In the genomic region with DNA sequence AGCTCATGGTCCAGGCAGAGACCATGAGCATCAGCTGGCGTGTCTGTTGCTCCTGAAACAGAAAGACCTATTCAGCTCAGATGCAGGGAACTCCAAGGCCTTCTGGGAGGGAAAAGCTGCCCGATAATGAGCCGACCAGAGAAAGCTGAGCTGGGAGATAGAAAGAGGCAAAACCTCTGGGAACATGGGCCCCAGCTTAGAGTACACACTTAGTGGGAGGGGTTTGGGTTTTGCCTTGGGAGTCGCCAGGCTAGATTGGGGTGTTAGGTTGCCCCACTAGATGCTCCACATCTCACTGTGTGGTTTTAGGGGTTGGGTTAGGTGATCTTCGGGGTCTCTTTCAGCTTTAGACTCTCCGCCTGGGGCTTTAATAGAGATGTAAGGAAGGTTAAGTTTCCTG, we compare ENCODE assay signal across 26 mouse cellular contexts. TPM values are rescaled to one million over a fixed set of nuclear protein-coding genes. Genes with fewer than 3 reads are reported as not detected.
DNase-seq lines count a peak whose midpoint lies in the region; ATAC-seq lines count a peak whose summit lies in the region.
"Had no signal": no experiment of that assay in that cellular context is flagged by ENCODE, and none has a peak within 500 bp of the region (broad histone marks: within the 10 kb centered on the region; RNA-seq: fewer than 3 reads in every experiment).

No protein-coding gene starts in this region.

- no peak overlapping the region for H3K9ac ChIP-seq in hindbrain, embryonic 16.5 days (ENCODE audit: low read depth, low read length)
- no peak overlapping the region for H3K9ac ChIP-seq in neural tube, embryonic 14.5 days (replicated peaks; ENCODE audit: low read depth, low read length)
- H3K9ac ChIP-seq in neural tube, embryonic 15.5 days (replicated peaks), result no peak overlapping the region
- H3K9ac ChIP-seq in limb, embryonic 11.5 days (ENCODE audit: low read length), result no peak overlapping the region
- H3K9ac ChIP-seq: heart, embryonic 12.5 days; kidney, embryonic 15.5 days; liver, embryonic 12.5 days; liver, postnatal 0 days had no signal

- peaks cover 13% of the 10 kb centered on the region; the same call in 1 of the 2 replicates for H3K9me3 ChIP-seq in hindbrain, embryonic 10.5 days
- no peaks in the 10 kb centered on the region for H3K9me3 ChIP-seq in hindbrain, embryonic 16.5 days (ENCODE audit: control insufficient read depth, low read length)
- H3K9me3 ChIP-seq in neural tube, embryonic 14.5 days (ENCODE audit: control insufficient read depth, low read length), result no peaks in the 10 kb centered on the region; the same call in 1 of the 2 replicates
- no peaks in the 10 kb centered on the region for H3K9me3 ChIP-seq in neural tube, embryonic 15.5 days (replicated peaks)
- H3K9me3 ChIP-seq in limb, embryonic 11.5 days (ENCODE audit: control insufficient read depth, low read length), result no peaks in the 10 kb centered on the region
- H3K9me3 ChIP-seq: kidney, embryonic 15.5 days; liver, embryonic 12.5 days had no signal

- no peak for DNase-seq in hindbrain, embryonic 10.5 days (ENCODE audit: low spot score)
- DNase-seq in limb, embryonic 11.5 days (ENCODE audit: low spot score), result no peak
- DNase-seq in right cerebral cortex, postnatal 4 days, result no peak
- no peak for DNase-seq in right cerebral cortex, postnatal 36 days (ENCODE audit: low spot score in 2 of 2)
- DNase-seq: adrenal gland, postnatal 10 days; cerebellum, adult 11 months; cerebellum, adult 9-10 months; cerebellum, postnatal 36 days; gastrocnemius, postnatal 25 days; heart, adult 18-20 months; kidney, adult 11 months; kidney, postnatal 25 days; liver, postnatal 0 days; lung, postnatal 36 days; right cerebral cortex, adult 18-20 months had no signal

- no peak overlapping the region for H3K4me3 ChIP-seq in hindbrain, embryonic 10.5 days
- H3K4me3 ChIP-seq in hindbrain, embryonic 16.5 days (ENCODE audit: low read length), result no peak overlapping the region
- no peak overlapping the region for H3K4me3 ChIP-seq in neural tube, embryonic 14.5 days (ENCODE audit: low read depth, low read length)
- no peak overlapping the region for H3K4me3 ChIP-seq in neural tube, embryonic 15.5 days (replicated peaks)
- H3K4me3 ChIP-seq in limb, embryonic 11.5 days (ENCODE audit: low read depth, low read length), result no peak overlapping the region
- H3K4me3 ChIP-seq: heart, embryonic 12.5 days; kidney, embryonic 15.5 days; left cerebral cortex, adult 2 months; liver, embryonic 12.5 days had no signal

- 0 out of 2 replicates have a peak, but pooled peaks cover 4% of the 10 kb centered on the region for H3K4me1 ChIP-seq in hindbrain, embryonic 10.5 days (replicated peaks)
- H3K4me1 ChIP-seq in hindbrain, embryonic 16.5 days (ENCODE audit: control insufficient read depth, insufficient read depth, low read depth, low read length), result no peaks in the 10 kb centered on the region
- H3K4me1 ChIP-seq in neural tube, embryonic 14.5 days (ENCODE audit: control insufficient read depth, insufficient read depth, low read length), result no peaks in the 10 kb centered on the region
- H3K4me1 ChIP-seq in neural tube, embryonic 15.5 days, result 0 out of 2 replicates have a peak, but pooled peaks cover 5% of the 10 kb centered on the region
- peaks cover 2% of the 10 kb centered on the region; the same call in 1 of the 2 replicates for H3K4me1 ChIP-seq in limb, embryonic 11.5 days (ENCODE audit: control insufficient read depth, insufficient read depth, low read length)
- H3K4me1 ChIP-seq: heart, embryonic 12.5 days; kidney, embryonic 15.5 days; liver, embryonic 12.5 days had no signal

- WGBS in hindbrain, embryonic 10.5 days, result 84% methylated on average over 6 of the region's 6 CpGs
- 69% methylated on average over 6 of the region's 6 CpGs for WGBS in hindbrain, embryonic 16.5 days
- WGBS in neural tube, embryonic 14.5 days, result 78% methylated on average over 6 of the region's 6 CpGs
- 71% methylated on average over 6 of the region's 6 CpGs for WGBS in neural tube, embryonic 15.5 days
- WGBS in limb, embryonic 11.5 days, result 82% methylated on average over 6 of the region's 6 CpGs

- H3K27me3 ChIP-seq in hindbrain, embryonic 10.5 days (ENCODE audit: insufficient read depth, poor library complexity, severe bottlenecking), result no peaks in the 10 kb centered on the region
- no peaks in the 10 kb centered on the region for H3K27me3 ChIP-seq in hindbrain, embryonic 16.5 days (replicated peaks; ENCODE audit: control insufficient read depth, insufficient read depth, low read length)
- H3K27me3 ChIP-seq in neural tube, embryonic 14.5 days (ENCODE audit: control insufficient read depth, insufficient read depth, low read length), result no peaks in the 10 kb centered on the region
- H3K27me3 ChIP-seq in neural tube, embryonic 15.5 days (replicated peaks), result no peaks in the 10 kb centered on the region
- H3K27me3 ChIP-seq in limb, embryonic 11.5 days (ENCODE audit: control insufficient read depth, insufficient read depth, low read length), result no peaks in the 10 kb centered on the region
- H3K27me3 ChIP-seq: heart, embryonic 12.5 days; Patski had no signal

- no peaks in the 10 kb centered on the region for H3K36me3 ChIP-seq in hindbrain, embryonic 10.5 days
- no peaks in the 10 kb centered on the region for H3K36me3 ChIP-seq in hindbrain, embryonic 16.5 days (ENCODE audit: control insufficient read depth, insufficient read depth, low read length)
- no peaks in the 10 kb centered on the region for H3K36me3 ChIP-seq in neural tube, embryonic 14.5 days (ENCODE audit: control insufficient read depth, insufficient read depth, low read length)
- H3K36me3 ChIP-seq in neural tube, embryonic 15.5 days, result no peaks in the 10 kb centered on the region
- no peaks in the 10 kb centered on the region for H3K36me3 ChIP-seq in limb, embryonic 11.5 days (ENCODE audit: control insufficient read depth, insufficient read depth, low read length)
- H3K36me3 ChIP-seq: heart, embryonic 12.5 days; kidney, embryonic 15.5 days; liver, embryonic 12.5 days had no signal

- ATAC-seq in hindbrain, embryonic 16.5 days, result no peak
- ATAC-seq in neural tube, embryonic 14.5 days (ENCODE audit: low read depth), result 0 out of 2 replicates have a peak, but pooled peaks have one; percentile 38
- no peak for ATAC-seq in neural tube, embryonic 15.5 days (ENCODE audit: low FRiP score)
- 0 out of 2 replicates have a peak, but pooled peaks have one; percentile 20 for ATAC-seq in limb, embryonic 11.5 days (ENCODE audit: insufficient number of reproducible peaks, low FRiP score, low TSS enrichment, low read depth)
- ATAC-seq: forebrain, embryonic 14.5 days; inflammation-experienced regulatory T-cells, adult 6 months; liver, embryonic 12.5 days; liver, postnatal 0 days; Patski had no signal

- no peak overlapping the region for H3K4me2 ChIP-seq in hindbrain, embryonic 16.5 days (ENCODE audit: low read length)
- H3K4me2 ChIP-seq in neural tube, embryonic 14.5 days (ENCODE audit: low read depth, low read length), result no peak overlapping the region
- H3K4me2 ChIP-seq in neural tube, embryonic 15.5 days, result no peak overlapping the region
- H3K4me2 ChIP-seq in limb, embryonic 11.5 days (ENCODE audit: low read depth, severe bottlenecking), result no peak overlapping the region
- H3K4me2 ChIP-seq: heart, embryonic 12.5 days; kidney, embryonic 15.5 days; liver, embryonic 12.5 days; midbrain, embryonic 11.5 days had no signal

- peak overlapping the region; percentile 40; the same call in 1 of the 2 replicates for H3K27ac ChIP-seq in hindbrain, embryonic 10.5 days
- H3K27ac ChIP-seq in hindbrain, embryonic 16.5 days (ENCODE audit: low read depth, low read length), result no peak overlapping the region
- H3K27ac ChIP-seq in neural tube, embryonic 14.5 days (ENCODE audit: low read depth, low read length), result no peak overlapping the region
- H3K27ac ChIP-seq in neural tube, embryonic 15.5 days (replicated peaks), result no peak overlapping the region; the same call in 1 of the 2 replicates
- no peak overlapping the region; the same call in 1 of the 2 replicates for H3K27ac ChIP-seq in limb, embryonic 11.5 days (replicated peaks; ENCODE audit: low read depth, low read length)
- H3K27ac ChIP-seq: kidney, embryonic 15.5 days; left cerebral cortex, adult 2 months; liver, embryonic 12.5 days had no signal

RNA-seq across cellular contexts. Expression of gene Pxylp1, which starts 30.6 kb away (rescaled TPM):
- 28.5 and 33.1 TPM in 2 replicates for polyA plus RNA-seq in hindbrain, embryonic 10.5 days (2016; fragmentation: Nextera tagmentation; extraction: Ambion mirVana)
- polyA plus RNA-seq in hindbrain, embryonic 16.5 days (2015; fragmentation: Nextera tagmentation; extraction: Ambion mirVana), result 30.7 and 37.6 TPM in 2 replicates
- 29.5 and 30.3 TPM in 2 replicates for polyA plus RNA-seq in neural tube, embryonic 14.5 days (2014; fragmentation: Nextera tagmentation; extraction: Ambion mirVana)
- 24.8 and 25.6 TPM in 2 replicates for polyA plus RNA-seq in neural tube, embryonic 15.5 days (2015; fragmentation: Nextera tagmentation; extraction: Ambion mirVana)
- 15.5 and 15.9 TPM in 2 replicates for polyA plus RNA-seq in limb, embryonic 11.5 days (2014; fragmentation: Nextera tagmentation; extraction: Ambion mirVana)

Comparison
In these comparisons a context has a peak if more than half of its experiments do, and no peak if none do; other contexts are left out.
1. ATAC-seq: peak in neural tube, embryonic 14.5 days (single experiment) and limb, embryonic 11.5 days (single experiment); none in hindbrain, embryonic 16.5 days (single experiment) and neural tube, embryonic 15.5 days (single experiment).